Comparison of ENCODE assay signal across 28 mouse cellular contexts in genomic region chr11:54976351-54976750, GRCm38 (mm10).
"Had no signal": no experiment of that assay in that cellular context is flagged by ENCODE, and none has a peak within 500 bp of the region (broad histone marks: within the 10 kb centered on the region; RNA-seq: fewer than 3 reads in every experiment).

No protein-coding gene starts in this region.

- H3K36me3 ChIP-seq: forebrain, embryonic 12.5 days had no signal

- H3K27ac ChIP-seq: embryonic facial prominence, embryonic 10.5 days; embryonic facial prominence, embryonic 12.5 days; embryonic facial prominence, embryonic 13.5 days; embryonic facial prominence, embryonic 15.5 days; forebrain, embryonic 10.5 days; forebrain, embryonic 12.5 days; forebrain, embryonic 13.5 days; forebrain, embryonic 15.5 days; gastrocnemius, adult 2 months; heart, adult 2 months had no signal

- ATAC-seq: forebrain, embryonic 13.5 days; forebrain, embryonic 14.5 days; forebrain, embryonic 15.5 days; forebrain, embryonic 16.5 days; forebrain, postnatal 0 days had no signal

- H3K9ac ChIP-seq: embryonic facial prominence, embryonic 12.5 days; embryonic facial prominence, embryonic 13.5 days; embryonic facial prominence, embryonic 15.5 days; forebrain, embryonic 12.5 days; forebrain, embryonic 13.5 days; forebrain, embryonic 15.5 days; forebrain, postnatal 0 days had no signal

- H3K4me3 ChIP-seq: embryonic facial prominence, embryonic 10.5 days; embryonic facial prominence, embryonic 12.5 days; embryonic facial prominence, embryonic 13.5 days; embryonic facial prominence, embryonic 15.5 days; erythroblast, embryonic 14.5 days; forebrain, embryonic 10.5 days; forebrain, embryonic 12.5 days; forebrain, embryonic 13.5 days; forebrain, embryonic 15.5 days; gastrocnemius, adult 2 months; heart, adult 2 months had no signal

- H3K27me3 ChIP-seq: embryonic facial prominence, embryonic 12.5 days; embryonic facial prominence, embryonic 13.5 days; embryonic facial prominence, embryonic 15.5 days; forebrain, embryonic 12.5 days; forebrain, embryonic 13.5 days; forebrain, embryonic 15.5 days had no signal

- H3K4me2 ChIP-seq: embryonic facial prominence, embryonic 12.5 days; embryonic facial prominence, embryonic 13.5 days; embryonic facial prominence, embryonic 15.5 days; forebrain, embryonic 12.5 days; forebrain, embryonic 13.5 days; forebrain, embryonic 15.5 days had no signal

- H3K4me1 ChIP-seq: embryonic facial prominence, embryonic 12.5 days had no signal

- DNase-seq: cerebellum, adult 2 months; cerebellum, adult 8-10 months; cerebellum, adult 9-10 months; cerebellum, adult 9-11 months; cerebellum, postnatal 10 days; cerebellum, postnatal 14 days; cerebellum, postnatal 25 days; cerebellum, postnatal 36 days; embryo, embryonic 11 days; forebrain, postnatal 0 days; gastrocnemius, adult 2 months; gastrocnemius, postnatal 10 days; gastrocnemius, postnatal 14 days; gastrocnemius, postnatal 25 days; gastrocnemius, postnatal 36 days; heart, adult 18-20 months; heart, adult 2 months had no signal

- H3K9me3 ChIP-seq: embryonic facial prominence, embryonic 10.5 days; embryonic facial prominence, embryonic 12.5 days; embryonic facial prominence, embryonic 13.5 days; embryonic facial prominence, embryonic 15.5 days; forebrain, embryonic 10.5 days; forebrain, embryonic 12.5 days; forebrain, embryonic 13.5 days; forebrain, embryonic 15.5 days had no signal
